Mouse (Mus musculus) lung, embryonic 14.5 days (tissue): ENCODE measurements at regions not wholly inside any gene's neighbourhood (a gene's known extent, or its start where the extent isn't known, plus 50 kb on each side); places are given as distances from the start of the nearest gene placed in this dataset.

Experiments
- ATAC-seq: fragments of 200-750 bp; cut with Nextera tagmentation; 2 replicates; pipeline ENCODE4 v1.8.0; 2017; ENCODE audit warnings: mild to moderate bottlenecking, moderate TSS enrichment, moderate library complexity; ENCODE audit not compliant: insufficient read depth
- DNase-seq: peaks from one replicate; pipeline ENCODE4 v3.0.0-alpha.2; 2015
- H3K27ac ChIP-seq: fragments of 300-500 bp; sonication (generic); 2 replicates; pipeline ENCODE4 v1.5.1; 2014; ENCODE audit warnings: low read depth, mild to moderate bottlenecking, moderate library complexity
- H3K27me3 ChIP-seq: fragments of 300-500 bp; sonication (generic); 2 replicates; pipeline ENCODE4 v1.6.1; 2014; ENCODE audit warnings: low read length, control low read depth; ENCODE audit not compliant: insufficient read depth
- H3K36me3 ChIP-seq: fragments of 300-500 bp; sonication (generic); 2 replicates; pipeline ENCODE4 v1.6.1; 2014; ENCODE audit warnings: control low read depth; ENCODE audit not compliant: insufficient read depth
- H3K4me1 ChIP-seq: fragments of 300-500 bp; sonication (generic); 2 replicates; pipeline ENCODE4 v1.6.1; 2014; ENCODE audit warnings: antibody characterized with exemption, control low read depth; ENCODE audit not compliant: insufficient read depth
- H3K4me2 ChIP-seq: fragments of 300-500 bp; sonication (generic); 2 replicates; pipeline ENCODE4 v1.6.1; 2014; ENCODE audit warnings: mild to moderate bottlenecking
- H3K4me3 ChIP-seq: fragments of 300-500 bp; sonication (generic); 2 replicates; pipeline ENCODE4 v1.5.1; 2014; ENCODE audit warnings: low read depth, low read length
- H3K9ac ChIP-seq: fragments of 300-500 bp; sonication (generic); 2 replicates; pipeline ENCODE4 v1.6.1; 2014
- H3K9me3 ChIP-seq: fragments of 300-500 bp; sonication (generic); 2 replicates; pipeline ENCODE4 v1.6.1; 2016; ENCODE audit warnings: low read depth, low read length, control low read depth
- CTCF ChIP-seq: IDR thresholded peaks from 2 replicates; pipeline ENCODE4 v1.5.1; 2016; ENCODE audit warnings: antibody characterized with exemption, low read depth
- WGBS: fragments of 180-500 bp; shearing (Covaris S2); extraction: QIAGEN DNeasy Blood & Tissue Kit; methylation state at CpG from one replicate; pipeline ENCODE4 v1.1.7; 2014; 5-methylcytosine and 5-hydroxymethylcytosine counted together

DNA sequence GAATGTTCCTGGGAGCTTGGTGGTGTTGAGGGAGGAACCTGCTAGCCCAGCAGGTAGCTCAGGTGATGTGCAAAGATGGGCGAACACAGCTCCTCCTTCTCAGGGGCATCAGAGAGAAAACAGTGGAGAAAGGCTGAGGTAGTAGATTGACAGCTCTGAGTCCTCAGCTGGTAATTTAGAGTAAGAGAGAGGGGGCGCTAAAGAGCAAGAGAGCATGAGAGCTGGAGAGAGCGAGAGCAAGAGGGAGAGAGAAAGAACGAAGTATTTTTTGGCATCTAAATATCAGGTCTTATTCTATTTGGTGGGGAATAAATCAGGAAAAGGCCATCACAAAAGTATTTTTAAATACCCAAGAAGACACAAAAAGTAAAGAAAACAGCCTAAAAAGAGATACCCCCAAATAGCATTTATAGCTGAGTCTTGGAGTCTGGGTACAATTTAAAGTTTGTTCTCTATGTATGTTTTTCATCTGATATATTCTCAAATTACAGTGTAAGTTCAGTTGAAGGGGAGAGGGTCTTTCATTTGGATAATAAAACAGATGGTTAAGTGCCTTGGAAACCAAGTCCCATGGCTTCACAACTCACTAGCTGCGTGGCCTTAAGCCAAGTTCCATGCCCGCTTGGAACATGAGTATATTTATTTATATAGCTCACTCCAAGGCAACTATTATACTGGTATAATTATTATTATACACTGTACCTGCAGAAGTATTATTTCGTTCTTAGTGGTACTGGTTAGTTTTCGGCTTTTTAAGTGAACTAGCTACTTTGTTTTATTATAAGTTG is 183.9 kb downstream of the AI593442 start:
- peak; percentile 52 for TF ChIP-seq CTCF
- ATAC-seq = no peak
- Histone ChIP-seq H3K4me3 (no peak overlapping the region), H3K4me1 (no peaks in the 10 kb centered on the region), H3K27ac (no peak overlapping the region), H3K9ac (no peak overlapping the region), H3K9me3 (no peaks in the 10 kb centered on the region), H3K36me3 (no peaks in the 10 kb centered on the region), H3K27me3 (no peaks in the 10 kb centered on the region), H3K4me2 (no peak overlapping the region)
- WGBS = 61% methylated on average over 8 of the region's 8 CpGs
- DNase-seq = peak; percentile 57

GRCm38 (mm10) chr9:52492947-52493505 is 186.6 kb downstream of the AI593442 start:
- Histone ChIP-seq H3K27me3 (no peaks in the 10 kb centered on the region), H3K4me1 (no peaks in the 10 kb centered on the region), H3K4me3 (no peak overlapping the region), H3K27ac (no peak overlapping the region), H3K9me3 (no peaks in the 10 kb centered on the region), H3K4me2 (no peak overlapping the region), H3K36me3 (no peaks in the 10 kb centered on the region), H3K9ac (no peak overlapping the region)
- TF ChIP-seq CTCF = no peak
- ATAC-seq = no peak
- 50% methylated on average over 2 of the region's 2 CpGs for WGBS
- no peak for DNase-seq

GRCm38 (mm10) chr9:52473555-52474196 is 205.9 kb downstream of the AI593442 start:
- Histone ChIP-seq H3K27ac (no peak overlapping the region), H3K9me3 (no peaks in the 10 kb centered on the region), H3K4me2 (no peak overlapping the region), H3K27me3 (no peaks in the 10 kb centered on the region), H3K36me3 (no peaks in the 10 kb centered on the region), H3K4me1 (no peaks in the 10 kb centered on the region), H3K9ac (no peak overlapping the region), H3K4me3 (no peak overlapping the region)
- ATAC-seq = no peak
- DNase-seq = no peak
- WGBS = 79% methylated on average over 11 of the region's 11 CpGs
- no peak for TF ChIP-seq CTCF

GRCm38 (mm10) chr9:52472859-52473258 is 206.7 kb downstream of the AI593442 start:
- no peak overlapping the region for H3K4me3 ChIP-seq
- no peak overlapping the region for H3K9ac ChIP-seq
- no peaks in the 10 kb centered on the region for H3K4me1 ChIP-seq
- no peak for TF ChIP-seq CTCF
- H3K4me2 ChIP-seq = no peak overlapping the region
- H3K27me3 ChIP-seq = no peaks in the 10 kb centered on the region
- H3K36me3 ChIP-seq = no peaks in the 10 kb centered on the region
- H3K9me3 ChIP-seq = no peaks in the 10 kb centered on the region
- DNase-seq (no peak), ATAC-seq (no peak)
- 80% methylated on average over 8 of the region's 8 CpGs for WGBS
- no peak overlapping the region for H3K27ac ChIP-seq

GRCm38 (mm10) chr9:52458518-52458917 is 221.1 kb downstream of the AI593442 start:
- Histone ChIP-seq H3K27ac (no peak overlapping the region), H3K36me3 (no peaks in the 10 kb centered on the region), H3K9ac (no peak overlapping the region), H3K4me2 (no peak overlapping the region), H3K9me3 (no peaks in the 10 kb centered on the region), H3K4me3 (no peak overlapping the region), H3K27me3 (no peaks in the 10 kb centered on the region), H3K4me1 (no peaks in the 10 kb centered on the region)
- TF ChIP-seq CTCF = no peak
- ATAC-seq = no peak
- 40% methylated on average over 2 of the region's 2 CpGs for WGBS
- no peak for DNase-seq

DNA sequence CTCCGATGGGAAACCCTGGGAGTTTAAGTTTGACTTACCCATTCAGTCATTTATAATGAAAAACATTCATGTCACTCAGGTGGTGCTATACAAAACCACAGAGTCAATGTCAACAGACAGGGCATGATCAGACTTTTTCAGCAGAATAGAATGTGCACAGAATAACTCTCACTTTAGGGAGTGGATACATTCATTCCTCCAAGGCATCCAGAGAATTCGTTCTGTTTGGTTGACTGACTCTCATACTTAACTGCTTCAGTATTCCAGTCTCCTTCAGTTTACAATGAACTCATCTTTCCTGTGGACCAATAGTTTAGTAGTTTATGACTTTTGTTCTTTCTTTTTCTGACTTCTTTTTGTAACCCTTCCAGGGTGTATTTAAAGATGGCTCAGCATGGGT is 225.1 kb downstream of the AI593442 start:
- DNase-seq (no peak), ATAC-seq (no peak)
- no peak for TF ChIP-seq CTCF
- H3K9me3 ChIP-seq = no peaks in the 10 kb centered on the region
- H3K4me3 ChIP-seq = no peak overlapping the region
- H3K27ac ChIP-seq = no peak overlapping the region
- 69% methylated on average over 2 of the region's 2 CpGs for WGBS
- H3K4me2 ChIP-seq = no peak overlapping the region
- H3K9ac ChIP-seq = no peak overlapping the region
- no peaks in the 10 kb centered on the region for H3K27me3 ChIP-seq
- no peaks in the 10 kb centered on the region for H3K36me3 ChIP-seq
- H3K4me1 ChIP-seq = no peaks in the 10 kb centered on the region

DNA sequence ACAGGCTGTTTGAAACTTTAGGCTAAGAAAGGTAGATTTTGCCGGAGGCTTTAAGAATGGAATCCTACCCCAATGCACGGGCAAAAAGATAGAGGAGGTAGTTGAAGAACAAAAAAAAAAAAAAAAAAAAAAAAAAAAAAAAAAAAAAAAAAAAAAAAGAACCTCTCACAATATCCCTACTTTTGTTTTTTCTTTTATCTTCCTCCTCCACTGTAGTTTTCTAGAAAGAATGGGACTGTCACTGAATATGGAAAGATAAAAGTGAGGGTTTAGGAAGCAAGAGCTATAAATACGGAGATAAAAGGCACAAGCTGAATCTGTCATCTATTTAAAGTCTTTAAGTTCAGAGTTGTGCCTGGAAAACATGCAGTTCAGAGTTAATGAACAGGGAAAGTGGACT is 227.8 kb downstream of the AI593442 start:
- Histone ChIP-seq H3K9me3 (no peaks in the 10 kb centered on the region), H3K4me1 (no peaks in the 10 kb centered on the region), H3K9ac (no peak overlapping the region), H3K27ac (no peak overlapping the region), H3K4me3 (no peak overlapping the region), H3K4me2 (no peak overlapping the region), H3K36me3 (no peaks in the 10 kb centered on the region), H3K27me3 (no peaks in the 10 kb centered on the region)
- DNase-seq = no peak
- WGBS = 71% methylated on average over 3 of the region's 3 CpGs
- no peak for ATAC-seq
- TF ChIP-seq CTCF = no peak
